Mouse (Mus musculus): Measurements from ENCODE around the gene Rnf220.

- no peak for TF ChIP-seq CTCF (IDR thresholded peaks at IDR 0.05; ENCODE audit: low read depth)
- TF ChIP-seq EP300 (IDR thresholded peaks at IDR 0.05; ENCODE audit: low read depth) = no peak
These were observed 189.6 kb downstream of the Rnf220 start for GRCm38 (mm10) chr4:117307270-117307669.
